Mouse (Mus musculus): ENCODE measurements around the gene 1110032F04Rik.

- TF ChIP-seq CTCF (IDR thresholded peaks at IDR 0.05; ENCODE audit: low read depth, low read length) = no peak
- no peak for TF ChIP-seq POLR2A (IDR thresholded peaks at IDR 0.05; ENCODE audit: extremely low read depth, insufficient read depth, low read length)
Measured at GRCm38 (mm10) chr3:68907509-68907908, 38.1 kb downstream of the 1110032F04Rik start.
